Mouse (Mus musculus): ENCODE results near the gene Enoph1.

DNA sequence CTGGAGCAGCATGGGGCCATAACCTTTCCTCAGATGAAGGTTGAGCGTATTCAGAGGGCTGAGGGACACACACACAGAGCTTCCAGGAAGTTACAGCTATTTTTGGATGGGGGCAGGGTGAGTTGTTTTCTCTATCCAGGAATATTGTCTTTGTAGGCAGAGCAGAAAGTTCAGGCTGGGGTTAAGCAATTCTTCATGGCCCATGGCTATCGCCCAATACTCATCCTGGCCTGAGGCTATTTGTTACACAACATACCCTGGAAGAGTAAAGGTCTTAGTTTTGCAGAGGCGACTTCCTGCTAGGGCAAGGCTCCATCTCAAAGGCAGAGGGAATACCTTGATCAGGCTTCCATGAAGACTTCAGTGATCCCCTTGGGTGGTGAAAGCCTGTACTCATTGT is 45.6 kb upstream of the Enoph1 start:
- TF ChIP-seq CTCF (IDR thresholded peaks at IDR 0.05; ENCODE audit: insufficient read depth, low read depth, low read length) (no peak), POLR2A (IDR thresholded peaks at IDR 0.05; ENCODE audit: insufficient read depth, low read depth, low read length) (no peak)

All from olfactory bulb, adult 2 months (tissue).